Mouse (Mus musculus): ENCODE data around the gene Gnpat. TPM values are rescaled to one million over a fixed set of nuclear protein-coding genes. Genes with fewer than 3 reads are reported as not detected.

Gene Gnpat
- polyA plus RNA-seq, 1 experiment from 2014 or later, result 90.8 TPM

GRCm38 (mm10) chr8:124860188-124860587 is 2.6 kb upstream of the Gnpat start:
- no peak overlapping the region for H3K4me2 ChIP-seq (ENCODE audit: low read length)
- H3K27ac ChIP-seq (replicated peaks; ENCODE audit: low read depth, low read length), result no peak overlapping the region
- no peaks in the 10 kb centered on the region for H3K9me3 ChIP-seq (ENCODE audit: control insufficient read depth, low read length)
- peaks cover 36% of the 10 kb centered on the region for H3K36me3 ChIP-seq (ENCODE audit: control insufficient read depth, insufficient read depth, low read length)
- H3K4me3 ChIP-seq (replicated peaks; ENCODE audit: low read depth, low read length), result no peak overlapping the region
- no peak overlapping the region for H3K9ac ChIP-seq (replicated peaks; ENCODE audit: low read length)
- 95% methylated on average over 3 of the region's 3 CpGs for WGBS
- DNase-seq (no peak), ATAC-seq (ENCODE audit: low FRiP score, low TSS enrichment) (no peak)
- peaks cover 8% of the 10 kb centered on the region for H3K4me1 ChIP-seq (ENCODE audit: control insufficient read depth, insufficient read depth, low read length)
- no peaks in the 10 kb centered on the region for H3K27me3 ChIP-seq (ENCODE audit: control insufficient read depth, insufficient read depth, low read length)

- no peaks in the 10 kb centered on the region for H3K9me3 ChIP-seq (ENCODE audit: control insufficient read depth, low read length)
- peak overlapping the region; percentile 85 for H3K4me2 ChIP-seq (ENCODE audit: low read length)
- under 1% methylated on average over 33 of the region's 33 CpGs for WGBS
- peak overlapping the region; percentile 92 for H3K4me3 ChIP-seq (replicated peaks; ENCODE audit: low read depth, low read length)
- peaks cover 27% of the 10 kb centered on the region for H3K36me3 ChIP-seq (ENCODE audit: control insufficient read depth, insufficient read depth, low read length)
- peaks cover 8% of the 10 kb centered on the region for H3K4me1 ChIP-seq (ENCODE audit: control insufficient read depth, insufficient read depth, low read length)
- H3K27ac ChIP-seq (replicated peaks; ENCODE audit: low read depth, low read length), result peak overlapping the region; percentile 90
- DNase-seq (no peak), ATAC-seq (ENCODE audit: low FRiP score, low TSS enrichment) (peak; percentile 78; the same call in 1 of the 2 replicates)
- no peaks in the 10 kb centered on the region for H3K27me3 ChIP-seq (ENCODE audit: control insufficient read depth, insufficient read depth, low read length)
- peak overlapping the region; percentile 96 for H3K9ac ChIP-seq (replicated peaks; ENCODE audit: low read length)
Observed at GRCm38 (mm10) chr8:124863163-124863677, 387 bp downstream of the Gnpat start.

- peak overlapping the region; percentile 92 for H3K4me3 ChIP-seq (replicated peaks; ENCODE audit: low read depth, low read length)
- H3K36me3 ChIP-seq (ENCODE audit: control insufficient read depth, insufficient read depth, low read length), result peaks cover 21% of the 10 kb centered on the region
- no peaks in the 10 kb centered on the region for H3K9me3 ChIP-seq (ENCODE audit: control insufficient read depth, low read length)
- H3K27me3 ChIP-seq (ENCODE audit: control insufficient read depth, insufficient read depth, low read length), result no peaks in the 10 kb centered on the region
- H3K4me2 ChIP-seq (ENCODE audit: low read length), result peak overlapping the region; percentile 85
- peak overlapping the region; percentile 96; the same call in 1 of the 2 replicates for H3K9ac ChIP-seq (replicated peaks; ENCODE audit: low read length)
- H3K4me1 ChIP-seq (ENCODE audit: control insufficient read depth, insufficient read depth, low read length), result peaks cover 8% of the 10 kb centered on the region
- WGBS, result 24% methylated on average over 8 of the region's 8 CpGs
- ATAC-seq (ENCODE audit: low FRiP score, low TSS enrichment) (no peak), DNase-seq (no peak)
- H3K27ac ChIP-seq (replicated peaks; ENCODE audit: low read depth, low read length), result peak overlapping the region; percentile 90; the same call in 1 of the 2 replicates
Observed at GRCm38 (mm10) chr8:124863729-124864128, 896 bp downstream of the Gnpat start.

GRCm38 (mm10) chr8:124866669-124867068 is 3.8 kb downstream of the Gnpat start:
- WGBS, result 94% methylated on average over 3 of the region's 3 CpGs
- no peak overlapping the region for H3K4me2 ChIP-seq (ENCODE audit: low read length)
- H3K9ac ChIP-seq (replicated peaks; ENCODE audit: low read length), result no peak overlapping the region
- ATAC-seq (ENCODE audit: low FRiP score, low TSS enrichment) (no peak), DNase-seq (no peak)
- H3K36me3 ChIP-seq (ENCODE audit: control insufficient read depth, insufficient read depth, low read length), result peaks cover 12% of the 10 kb centered on the region
- no peak overlapping the region for H3K27ac ChIP-seq (replicated peaks; ENCODE audit: low read depth, low read length)
- H3K9me3 ChIP-seq (ENCODE audit: control insufficient read depth, low read length), result no peaks in the 10 kb centered on the region
- no peak overlapping the region for H3K4me3 ChIP-seq (replicated peaks; ENCODE audit: low read depth, low read length)
- H3K4me1 ChIP-seq (ENCODE audit: control insufficient read depth, insufficient read depth, low read length), result peaks cover 8% of the 10 kb centered on the region
- no peaks in the 10 kb centered on the region for H3K27me3 ChIP-seq (ENCODE audit: control insufficient read depth, insufficient read depth, low read length)

GRCm38 (mm10) chr8:124867126-124867525 is 4.3 kb downstream of the Gnpat start:
- WGBS, result 91% methylated on average over 2 of the region's 2 CpGs
- peaks cover 17% of the 10 kb centered on the region for H3K36me3 ChIP-seq (ENCODE audit: control insufficient read depth, insufficient read depth, low read length)
- H3K9ac ChIP-seq (replicated peaks; ENCODE audit: low read length), result no peak overlapping the region
- peaks cover 8% of the 10 kb centered on the region for H3K4me1 ChIP-seq (ENCODE audit: control insufficient read depth, insufficient read depth, low read length)
- no peak overlapping the region for H3K4me3 ChIP-seq (replicated peaks; ENCODE audit: low read depth, low read length)
- ATAC-seq (ENCODE audit: low FRiP score, low TSS enrichment) (no peak), DNase-seq (no peak)
- H3K27ac ChIP-seq (replicated peaks; ENCODE audit: low read depth, low read length), result no peak overlapping the region
- H3K4me2 ChIP-seq (ENCODE audit: low read length), result no peak overlapping the region
- no peaks in the 10 kb centered on the region for H3K9me3 ChIP-seq (ENCODE audit: control insufficient read depth, low read length)
- H3K27me3 ChIP-seq (ENCODE audit: control insufficient read depth, insufficient read depth, low read length), result no peaks in the 10 kb centered on the region

GRCm38 (mm10) chr8:124869708-124870107 is 6.9 kb downstream of the Gnpat start:
- H3K36me3 ChIP-seq (ENCODE audit: control insufficient read depth, insufficient read depth, low read length), result peaks cover 42% of the 10 kb centered on the region
- ATAC-seq (ENCODE audit: low FRiP score, low TSS enrichment), result no peak
- H3K9me3 ChIP-seq (ENCODE audit: control insufficient read depth, low read length), result no peaks in the 10 kb centered on the region
- no peaks in the 10 kb centered on the region for H3K4me1 ChIP-seq (ENCODE audit: control insufficient read depth, insufficient read depth, low read length)
- no peak for DNase-seq
- no peaks in the 10 kb centered on the region for H3K27me3 ChIP-seq (ENCODE audit: control insufficient read depth, insufficient read depth, low read length)
- H3K4me2 ChIP-seq (ENCODE audit: low read length), result no peak overlapping the region
- no peak overlapping the region for H3K9ac ChIP-seq (replicated peaks; ENCODE audit: low read length)
- no peak overlapping the region for H3K4me3 ChIP-seq (replicated peaks; ENCODE audit: low read depth, low read length)
- WGBS, result 93% methylated on average over 6 of the region's 6 CpGs
- no peak overlapping the region for H3K27ac ChIP-seq (replicated peaks; ENCODE audit: low read depth, low read length)

DNA sequence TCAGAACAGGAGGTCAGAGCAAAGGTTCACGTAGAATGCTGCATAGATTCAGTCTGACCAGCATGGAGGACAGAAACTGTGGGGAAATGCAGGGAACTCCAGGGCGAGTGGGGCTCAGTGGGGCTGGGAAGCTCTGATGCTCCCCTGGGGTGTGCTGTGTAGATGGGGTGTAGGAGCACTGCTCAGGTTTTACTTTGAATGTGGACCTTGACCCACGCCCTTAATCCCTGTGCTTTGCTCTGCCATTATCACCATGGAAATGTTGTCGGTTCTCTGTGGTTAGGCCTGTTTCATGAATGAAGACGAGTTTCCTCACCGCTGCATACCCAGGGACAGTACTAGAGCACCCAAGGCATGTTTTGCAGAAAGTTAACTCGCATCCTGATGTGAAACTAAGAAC is 8.6 kb downstream of the Gnpat start:
- no peaks in the 10 kb centered on the region for H3K9me3 ChIP-seq (ENCODE audit: control insufficient read depth, low read length)
- H3K4me2 ChIP-seq (ENCODE audit: low read length), result no peak overlapping the region
- H3K4me3 ChIP-seq (replicated peaks; ENCODE audit: low read depth, low read length), result no peak overlapping the region
- no peak overlapping the region for H3K27ac ChIP-seq (replicated peaks; ENCODE audit: low read depth, low read length)
- peaks cover 60% of the 10 kb centered on the region for H3K36me3 ChIP-seq (ENCODE audit: control insufficient read depth, insufficient read depth, low read length)
- no peak overlapping the region for H3K9ac ChIP-seq (replicated peaks; ENCODE audit: low read length)
- no peaks in the 10 kb centered on the region for H3K4me1 ChIP-seq (ENCODE audit: control insufficient read depth, insufficient read depth, low read length)
- no peak for ATAC-seq (ENCODE audit: low FRiP score, low TSS enrichment)
- H3K27me3 ChIP-seq (ENCODE audit: control insufficient read depth, insufficient read depth, low read length), result no peaks in the 10 kb centered on the region
- no peak for DNase-seq
- WGBS, result 91% methylated on average over 7 of the region's 7 CpGs

DNA sequence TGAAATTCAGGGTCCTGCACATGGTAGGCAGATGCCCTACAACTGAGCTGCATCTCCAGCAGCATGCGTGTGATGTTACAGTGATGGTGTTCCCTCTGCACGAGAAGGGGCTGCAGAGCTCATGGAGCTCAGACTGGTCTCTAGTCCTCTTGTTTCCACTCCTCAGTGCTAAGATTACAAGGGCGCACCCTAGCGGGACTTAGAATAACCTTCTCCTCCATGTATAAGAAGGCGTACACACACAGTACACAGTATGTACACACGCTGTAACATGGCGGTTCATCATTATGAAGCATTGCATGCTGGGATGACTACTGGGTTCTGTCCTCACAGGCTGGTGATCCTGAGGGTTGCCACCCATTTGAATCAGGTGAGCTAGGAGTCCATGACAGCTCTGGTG is 9.2 kb downstream of the Gnpat start:
- Histone ChIP-seq H3K4me2 (ENCODE audit: low read length) (no peak overlapping the region), H3K36me3 (ENCODE audit: control insufficient read depth, insufficient read depth, low read length) (peaks cover 65% of the 10 kb centered on the region), H3K27ac (replicated peaks; ENCODE audit: low read depth, low read length) (no peak overlapping the region), H3K9me3 (ENCODE audit: control insufficient read depth, low read length) (no peaks in the 10 kb centered on the region), H3K4me3 (replicated peaks; ENCODE audit: low read depth, low read length) (no peak overlapping the region), H3K9ac (replicated peaks; ENCODE audit: low read length) (no peak overlapping the region), H3K27me3 (ENCODE audit: control insufficient read depth, insufficient read depth, low read length) (no peaks in the 10 kb centered on the region), H3K4me1 (ENCODE audit: control insufficient read depth, insufficient read depth, low read length) (no peaks in the 10 kb centered on the region)
- ATAC-seq (ENCODE audit: low FRiP score, low TSS enrichment) (no peak), DNase-seq (no peak)
- WGBS, result 94% methylated on average over 7 of the region's 7 CpGs

DNA sequence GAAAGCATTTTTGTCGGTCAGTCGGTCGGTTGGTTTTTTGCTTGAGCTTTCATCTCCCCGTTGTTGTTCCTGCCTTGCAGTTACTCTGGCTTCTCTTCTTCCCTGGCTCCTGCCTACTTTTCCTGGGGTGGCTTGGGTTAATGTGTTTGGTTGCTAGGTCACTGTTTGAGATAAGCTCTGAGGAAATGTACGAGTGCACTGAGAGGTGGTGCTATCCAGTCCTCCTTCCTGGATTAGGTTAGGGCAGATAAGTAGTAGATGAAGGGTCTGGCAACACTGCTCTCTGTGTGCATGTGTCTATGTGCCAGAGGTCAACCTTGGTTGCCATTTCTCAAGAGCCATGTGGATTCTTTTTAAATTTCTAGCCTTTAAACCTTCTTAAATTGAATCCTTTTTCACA is 9.9 kb downstream of the Gnpat start:
- ATAC-seq (ENCODE audit: low FRiP score, low TSS enrichment) (no peak), DNase-seq (no peak)
- 95% methylated on average over 5 of the region's 5 CpGs for WGBS
- no peaks in the 10 kb centered on the region for H3K9me3 ChIP-seq (ENCODE audit: control insufficient read depth, low read length)
- H3K4me2 ChIP-seq (ENCODE audit: low read length), result no peak overlapping the region
- H3K36me3 ChIP-seq (ENCODE audit: control insufficient read depth, insufficient read depth, low read length), result peaks cover 69% of the 10 kb centered on the region
- H3K9ac ChIP-seq (replicated peaks; ENCODE audit: low read length), result no peak overlapping the region
- no peaks in the 10 kb centered on the region for H3K27me3 ChIP-seq (ENCODE audit: control insufficient read depth, insufficient read depth, low read length)
- H3K4me1 ChIP-seq (ENCODE audit: control insufficient read depth, insufficient read depth, low read length), result no peaks in the 10 kb centered on the region
- no peak overlapping the region for H3K4me3 ChIP-seq (replicated peaks; ENCODE audit: low read depth, low read length)
- H3K27ac ChIP-seq (replicated peaks; ENCODE audit: low read depth, low read length), result no peak overlapping the region

Measured in midbrain, embryonic 14.5 days (tissue).